29 mouse cellular contexts compared by ENCODE assay signal in the genomic region with DNA sequence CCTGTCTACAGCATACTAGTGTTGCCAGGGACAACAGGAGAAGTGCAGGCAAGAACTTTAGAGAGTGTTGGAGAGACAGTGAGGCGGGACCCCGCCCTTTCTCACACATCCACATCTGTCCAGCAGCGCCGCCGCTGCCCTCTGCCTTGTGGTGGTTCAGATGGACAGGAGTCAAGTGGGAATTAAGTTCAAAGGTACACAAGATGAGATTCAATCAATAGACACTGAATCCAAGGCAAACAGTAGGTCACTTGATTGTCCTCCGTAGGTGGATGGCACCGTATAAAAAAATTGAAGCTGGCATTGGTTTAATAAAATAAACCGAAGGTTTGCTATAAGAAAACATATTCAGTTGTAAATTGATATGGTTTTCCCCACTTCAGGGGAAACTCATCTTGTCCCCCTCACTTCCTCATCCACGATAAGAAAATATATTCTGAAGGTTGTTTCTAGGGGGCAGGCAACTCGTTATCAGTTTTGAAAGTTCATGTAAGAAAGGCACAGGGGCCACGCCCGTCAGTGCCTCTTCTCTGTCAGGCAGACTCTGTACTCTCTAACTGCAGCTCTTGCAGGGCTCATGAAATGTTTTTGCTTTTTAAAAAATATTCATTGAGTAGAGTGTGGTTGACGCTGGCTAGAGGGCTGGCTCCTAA. TPM values are rescaled to one million over a fixed set of nuclear protein-coding genes. Genes with fewer than 3 reads are reported as not detected.
DNase-seq lines count a peak whose midpoint lies in the region; ATAC-seq and TF ChIP-seq lines count a peak whose summit lies in the region.
"Had no signal": no experiment of that assay in that cellular context is flagged by ENCODE, and none has a peak within 500 bp of the region (broad histone marks: within the 10 kb centered on the region; RNA-seq: fewer than 3 reads in every experiment).

No protein-coding gene starts in this region.

- no peak for TF ChIP-seq POLR2A in heart, adult 2 months (IDR thresholded peaks at IDR 0.05; ENCODE audit: insufficient read depth, low read depth, low read length)

- H3K4me1 ChIP-seq in erythroblast, embryonic 14.5 days (ENCODE audit: control insufficient read depth): peaks cover 26% of the 10 kb centered on the region
- H3K4me1 ChIP-seq in liver, embryonic 11.5 days (replicated peaks; ENCODE audit: control insufficient read depth, insufficient read depth, low read length): peaks cover 12% of the 10 kb centered on the region
- peaks cover 10% of the 10 kb centered on the region for H3K4me1 ChIP-seq in liver, postnatal 0 days (ENCODE audit: insufficient read depth)
- no peaks in the 10 kb centered on the region for H3K4me1 ChIP-seq in heart, adult 2 months (ENCODE audit: control insufficient read depth, insufficient read depth, low read length)

- peaks cover 26% of the 10 kb centered on the region for H3K36me3 ChIP-seq in erythroblast, embryonic 14.5 days (ENCODE audit: control insufficient read depth)
- no peaks in the 10 kb centered on the region for H3K36me3 ChIP-seq in liver, embryonic 11.5 days (ENCODE audit: control insufficient read depth, insufficient read depth, low read length)
- H3K36me3 ChIP-seq in liver, postnatal 0 days (replicated peaks; ENCODE audit: insufficient read depth, low read length): peaks cover 14% of the 10 kb centered on the region
- no peaks in the 10 kb centered on the region for H3K36me3 ChIP-seq in heart, adult 2 months (ENCODE audit: control insufficient read depth, insufficient read depth, low read length)
- H3K36me3 ChIP-seq: embryonic facial prominence, embryonic 10.5 days; forebrain, embryonic 12.5 days; limb, embryonic 12.5 days; midbrain, embryonic 10.5 days had no signal

- 52% methylated on average over 13 of the region's 13 CpGs for WGBS in liver, embryonic 11.5 days
- WGBS in liver, postnatal 0 days (ENCODE audit: insufficient replicate concordance): 51% methylated on average over 13 of the region's 13 CpGs
- WGBS in heart, adult 2 months: 81% methylated on average over 13 of the region's 13 CpGs

- peak overlapping the region; percentile 24 for H3K4me3 ChIP-seq in erythroblast, embryonic 14.5 days (replicated peaks)
- H3K4me3 ChIP-seq in liver, embryonic 11.5 days (ENCODE audit: low read depth, low read length): no peak overlapping the region
- no peak overlapping the region for H3K4me3 ChIP-seq in liver, postnatal 0 days (ENCODE audit: low read depth, low read length)
- no peak overlapping the region for H3K4me3 ChIP-seq in heart, adult 2 months
- H3K4me3 ChIP-seq: embryonic facial prominence, embryonic 10.5 days; forebrain, embryonic 12.5 days; heart, embryonic 13.5 days; limb, embryonic 12.5 days; midbrain, embryonic 10.5 days had no signal

- no peaks in the 10 kb centered on the region for H3K27me3 ChIP-seq in erythroblast, embryonic 14.5 days (ENCODE audit: control insufficient read depth)
- no peaks in the 10 kb centered on the region for H3K27me3 ChIP-seq in liver, embryonic 11.5 days (replicated peaks; ENCODE audit: control insufficient read depth, insufficient read depth, low read length)
- H3K27me3 ChIP-seq in liver, postnatal 0 days (ENCODE audit: insufficient read depth, low read length): no peaks in the 10 kb centered on the region
- H3K27me3 ChIP-seq in heart, adult 2 months (ENCODE audit: control insufficient read depth, insufficient read depth, low read length): no peaks in the 10 kb centered on the region
- H3K27me3 ChIP-seq: forebrain, embryonic 12.5 days; heart, embryonic 13.5 days; limb, embryonic 12.5 days; Patski had no signal

- TF ChIP-seq CTCF in liver, postnatal 0 days (IDR thresholded peaks at IDR 0.05; ENCODE audit: low read depth): no peak
- no peak for TF ChIP-seq CTCF in heart, adult 2 months (IDR thresholded peaks at IDR 0.05)

- TF ChIP-seq EP300 in liver, postnatal 0 days (IDR thresholded peaks at IDR 0.05; ENCODE audit: low read depth): no peak
- TF ChIP-seq EP300 in heart, adult 2 months (IDR thresholded peaks at IDR 0.05; ENCODE audit: insufficient read depth, low read depth, low read length): no peak

- no peaks in the 10 kb centered on the region for H3K9me3 ChIP-seq in erythroblast, embryonic 14.5 days (ENCODE audit: control insufficient read depth, low read length)
- no peaks in the 10 kb centered on the region for H3K9me3 ChIP-seq in liver, embryonic 11.5 days (ENCODE audit: control insufficient read depth, low read length)
- no peaks in the 10 kb centered on the region for H3K9me3 ChIP-seq in liver, postnatal 0 days (ENCODE audit: low read length)
- H3K9me3 ChIP-seq: embryonic facial prominence, embryonic 10.5 days; forebrain, embryonic 12.5 days; heart, embryonic 13.5 days; limb, embryonic 12.5 days; midbrain, embryonic 10.5 days had no signal

- peak overlapping the region; percentile 34; the same call in 1 of the 2 replicates for H3K4me2 ChIP-seq in liver, embryonic 11.5 days
- peak overlapping the region; percentile 14 for H3K4me2 ChIP-seq in liver, postnatal 0 days (ENCODE audit: low read depth, low read length)
- H3K4me2 ChIP-seq: forebrain, embryonic 12.5 days; heart, embryonic 13.5 days; limb, embryonic 12.5 days; lung, embryonic 14.5 days had no signal

- peak; percentile 53 for DNase-seq in c-Kit-positive CD71-positive TER-119-negative erythroid progenitor cells, embryonic 14.5 days (ENCODE audit: low read depth)
- DNase-seq in liver, embryonic 11.5 days (ENCODE audit: low spot score): no peak
- DNase-seq in liver, postnatal 0 days: no peak
- no peak for DNase-seq in embryo, embryonic 10.5 days (ENCODE audit: low spot score)
- no peak for DNase-seq in heart, adult 2 months
- no peak for DNase-seq in right cerebral cortex, postnatal 4 days
- DNase-seq: adrenal gland, postnatal 10 days; cerebellum, adult 11 months; cerebellum, adult 9-11 months; gastrocnemius, postnatal 25 days; heart, adult 18-20 months; heart, postnatal 14 days; kidney, adult 18-20 months; layer of hippocampus, postnatal 36 days; lung, embryonic 14.5 days; lung, postnatal 4 days; right cerebral cortex, postnatal 14 days; spleen, adult 18-20 months had no signal

- no peaks in the 10 kb centered on the region for H3K79me2 ChIP-seq in heart, adult 2 months (replicated peaks; ENCODE audit: control insufficient read depth, insufficient read depth, low read length)

- intact Hi-C loops in heart, adult 2 months (cut with DNase I): no loop called here

- H3K27ac ChIP-seq in liver, embryonic 11.5 days (ENCODE audit: low read depth, low read length): no peak overlapping the region
- no peak overlapping the region for H3K27ac ChIP-seq in liver, postnatal 0 days (ENCODE audit: low read depth)
- H3K27ac ChIP-seq in heart, adult 2 months: no peak overlapping the region
- H3K27ac ChIP-seq: embryonic facial prominence, embryonic 10.5 days; forebrain, embryonic 12.5 days; heart, embryonic 13.5 days; hindbrain, postnatal 0 days; kidney, postnatal 0 days; limb, embryonic 12.5 days; midbrain, embryonic 10.5 days had no signal

- no peak for ATAC-seq in erythroblast, adult 5-6 weeks (replicated peaks; ENCODE audit: low FRiP score, poor library complexity, severe bottlenecking)
- peak; percentile 74 for ATAC-seq in liver, embryonic 11.5 days (replicated peaks; ENCODE audit: low FRiP score)
- 0 out of 2 replicates have a peak, but pooled peaks have one; percentile 35 for ATAC-seq in liver, postnatal 0 days
- ATAC-seq: hindbrain, postnatal 0 days; Patski had no signal

- H3K9ac ChIP-seq in liver, embryonic 11.5 days (ENCODE audit: low read depth, low read length): no peak overlapping the region
- H3K9ac ChIP-seq in liver, postnatal 0 days (replicated peaks): no peak overlapping the region
- H3K9ac ChIP-seq in heart, adult 2 months (ENCODE audit: low read depth, low read length): no peak overlapping the region
- H3K9ac ChIP-seq: forebrain, embryonic 12.5 days; heart, embryonic 13.5 days; limb, embryonic 12.5 days; lung, embryonic 14.5 days had no signal

RNA-seq across cellular contexts. Expression of gene BC034090, which starts 32.3 kb away (rescaled TPM):
- not detected in 2 replicates for polyA plus RNA-seq in erythroblast, embryonic 14.5 days (2012)
- total RNA-seq in erythroblast, adult 5-6 weeks (2015; ENCODE audit: low replicate concordance): not detected in 2 replicates
- total RNA-seq in erythroblast, adult 5-6 weeks (2017; ENCODE audit: low replicate concordance): not detected in 2 replicates
- polyA plus RNA-seq in liver, embryonic 11.5 days (2014; fragmentation: Nextera tagmentation; extraction: Ambion mirVana): 0.86 and 1.8 TPM in 2 replicates
- 0.14 and 0.22 TPM in 2 replicates for polyA plus RNA-seq in liver, postnatal 0 days (2015; fragmentation: Nextera tagmentation; extraction: Ambion mirVana)
- total RNA-seq in heart, adult 2 months (2021): 10 to 100 TPM; 37.2 to 37.5 TPM
- polyA plus RNA-seq in heart, adult 2 months (2012; rRNA removed): 31.8 and 44.8 TPM in 2 replicates
- total RNA-seq: common myeloid progenitor, adult 5-6 weeks had no signal

Comparison
In these comparisons a context has a peak if more than half of its experiments do, and no peak if none do; other contexts are left out.
1. RNA of gene BC034090, which starts 32.3 kb away (polyA plus RNA-seq): 31.8 to 44.8 TPM in heart, adult 2 months; 0.86 to 1.8 TPM in liver, embryonic 11.5 days, 0.14 to 0.22 TPM in liver, postnatal 0 days and not detected in erythroblast, embryonic 14.5 days; every median in the first group is over 10 times any median in the second.